Mouse (Mus musculus): ENCODE measurements around the gene Epgn.
A peak's percentile ranks its signal among the peaks of the same experiment; 100 is the strongest.

GRCm38 (mm10) chr5:91038547-91038946 is 11.3 kb downstream of the Epgn start:
- TF ChIP-seq POLR2A (IDR thresholded peaks at IDR 0.05; ENCODE audit: low read depth, low read length) (no peak), CTCF (IDR thresholded peaks at IDR 0.05; ENCODE audit: extremely low read depth, insufficient read length, insufficient replicate concordance, low read depth, low read length) (peak; percentile 65; the same call in 1 of the 2 replicates)
